9 mouse cellular contexts compared by ENCODE assay signal in genomic region chr13:30448895-30449294, GRCm38 (mm10).
"Had no signal": no experiment of that assay in that cellular context is flagged by ENCODE, and none has a peak within 500 bp of the region (broad histone marks: within the 10 kb centered on the region; RNA-seq: fewer than 3 reads in every experiment).

No protein-coding gene starts in this region.

- H3K9ac ChIP-seq: hindbrain, embryonic 15.5 days; liver, embryonic 13.5 days had no signal

- H3K9me3 ChIP-seq: hindbrain, embryonic 15.5 days; liver, embryonic 13.5 days had no signal

- H3K36me3 ChIP-seq: hindbrain, embryonic 15.5 days; liver, embryonic 13.5 days had no signal

- H3K4me3 ChIP-seq: hindbrain, embryonic 15.5 days; left cerebral cortex, adult 2 months; liver, embryonic 13.5 days had no signal

- H3K27ac ChIP-seq: hindbrain, embryonic 15.5 days; left cerebral cortex, adult 2 months; liver, embryonic 13.5 days had no signal

- DNase-seq: layer of hippocampus, postnatal 36 days; liver, embryonic 13.5 days; lung, adult 2 months; midbrain, embryonic 14.5 days; thymus, adult 18-20 months; thymus, postnatal 36 days had no signal

- H3K4me1 ChIP-seq: hindbrain, embryonic 15.5 days; liver, embryonic 13.5 days had no signal

- H3K27me3 ChIP-seq: hindbrain, embryonic 15.5 days; liver, embryonic 13.5 days had no signal

- H3K4me2 ChIP-seq: hindbrain, embryonic 15.5 days; liver, embryonic 13.5 days; midbrain, embryonic 11.5 days had no signal
